22 mouse cellular contexts compared by ENCODE assay signal in the genomic region with DNA sequence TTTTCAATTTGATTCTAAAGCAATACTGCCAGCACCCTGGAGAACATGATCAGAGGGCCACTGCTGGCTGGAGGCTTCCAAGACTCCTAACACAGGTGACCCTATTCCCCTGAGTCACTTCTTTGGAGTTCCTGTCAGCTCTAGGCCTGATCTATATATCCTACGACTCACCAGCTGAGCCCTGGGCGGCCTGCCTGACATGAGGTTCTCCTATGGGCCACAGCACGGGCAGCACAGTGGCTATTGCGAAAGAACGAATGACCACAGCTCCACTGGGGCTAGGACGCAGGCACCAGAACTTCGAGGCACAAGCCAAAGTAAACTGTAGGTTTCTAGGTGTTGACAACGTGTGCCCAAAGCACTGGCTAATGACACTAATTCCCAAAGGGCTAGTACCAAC. TPM values are rescaled to one million over a fixed set of nuclear protein-coding genes. Genes with fewer than 3 reads are reported as not detected.
DNase-seq lines count a peak whose midpoint lies in the region; ATAC-seq and TF ChIP-seq lines count a peak whose summit lies in the region.
"Had no signal": no experiment of that assay in that cellular context is flagged by ENCODE, and none has a peak within 500 bp of the region (broad histone marks: within the 10 kb centered on the region; RNA-seq: fewer than 3 reads in every experiment).

No protein-coding gene starts in this region.

- WGBS in liver, embryonic 15.5 days (ENCODE audit: insufficient replicate concordance) = 41% methylated on average over 8 of the region's 8 CpGs
- WGBS in intestine, postnatal 0 days = 73% methylated on average over 8 of the region's 8 CpGs

- H3K4me3 ChIP-seq in liver, embryonic 15.5 days (replicated peaks) = no peak overlapping the region
- no peak overlapping the region for H3K4me3 ChIP-seq in intestine, postnatal 0 days (ENCODE audit: low read depth, low read length)
- H3K4me3 ChIP-seq: embryonic facial prominence, embryonic 12.5 days; neural tube, embryonic 15.5 days had no signal

- no peaks in the 10 kb centered on the region for H3K9me3 ChIP-seq in liver, embryonic 15.5 days (replicated peaks)
- no peaks in the 10 kb centered on the region for H3K9me3 ChIP-seq in intestine, postnatal 0 days (ENCODE audit: control insufficient read depth)
- H3K9me3 ChIP-seq: embryonic facial prominence, embryonic 12.5 days; neural tube, embryonic 15.5 days had no signal

- peak; percentile 1 for DNase-seq in cerebellum, adult 9-11 months
- no peak for DNase-seq in cerebellum, postnatal 10 days
- DNase-seq in testis, postnatal 10 days (ENCODE audit: low spot score) = peak; percentile 36
- DNase-seq in testis, postnatal 14 days (ENCODE audit: low spot score) = no peak
- no peak for DNase-seq in layer of hippocampus, adult 18-20 months (ENCODE audit: low spot score in 2 of 2)
- DNase-seq in left cerebral cortex, postnatal 4 days = no peak
- DNase-seq: layer of hippocampus, adult 9-11 months had no signal

- peaks cover 57% of the 10 kb centered on the region for H3K4me1 ChIP-seq in liver, embryonic 15.5 days (replicated peaks)
- H3K4me1 ChIP-seq in intestine, postnatal 0 days (replicated peaks; ENCODE audit: control insufficient read depth, insufficient read depth, low read length) = no peaks in the 10 kb centered on the region

- TF ChIP-seq CTCF in intestine, postnatal 0 days (IDR thresholded peaks at IDR 0.05; ENCODE audit: low read depth) = no peak

- H3K36me3 ChIP-seq in liver, embryonic 15.5 days (replicated peaks) = peaks cover 10% of the 10 kb centered on the region; the same call in 1 of the 2 replicates
- peaks cover 4% of the 10 kb centered on the region for H3K36me3 ChIP-seq in intestine, postnatal 0 days (ENCODE audit: control insufficient read depth, insufficient read depth)

- ATAC-seq in liver, embryonic 15.5 days (ENCODE audit: insufficient read depth) = peak; percentile 51; the same call in 1 of the 2 replicates
- no peak for ATAC-seq in intestine, postnatal 0 days
- ATAC-seq: inflammation-experienced regulatory T-cells, adult 6 months had no signal

- H3K9ac ChIP-seq in liver, embryonic 15.5 days = no peak overlapping the region
- no peak overlapping the region for H3K9ac ChIP-seq in intestine, postnatal 0 days (ENCODE audit: low read depth, low read length)
- H3K9ac ChIP-seq: embryonic facial prominence, embryonic 12.5 days; neural tube, embryonic 15.5 days had no signal

- H3K27ac ChIP-seq in liver, embryonic 15.5 days (replicated peaks) = no peak overlapping the region
- no peak overlapping the region for H3K27ac ChIP-seq in intestine, postnatal 0 days (ENCODE audit: low read depth, low read length)
- H3K27ac ChIP-seq: embryonic facial prominence, embryonic 12.5 days; neural tube, embryonic 15.5 days had no signal

- intact Hi-C loops in left cerebral cortex, postnatal 4 days (cut with DNase I) = no loop called here

- no peaks in the 10 kb centered on the region for H3K27me3 ChIP-seq in liver, embryonic 15.5 days
- H3K27me3 ChIP-seq in intestine, postnatal 0 days (replicated peaks; ENCODE audit: control insufficient read depth, insufficient read depth, low read length) = no peaks in the 10 kb centered on the region
- H3K27me3 ChIP-seq: embryonic facial prominence, embryonic 12.5 days; neural tube, embryonic 15.5 days had no signal

- H3K4me2 ChIP-seq in liver, embryonic 15.5 days = no peak overlapping the region
- H3K4me2 ChIP-seq in intestine, postnatal 0 days (replicated peaks; ENCODE audit: low read depth) = no peak overlapping the region
- H3K4me2 ChIP-seq: embryonic facial prominence, embryonic 12.5 days; neural tube, embryonic 15.5 days had no signal

RNA-seq across cellular contexts. Expression of a gene that starts 5.2 kb away (rescaled TPM):
- polyA plus RNA-seq in liver, embryonic 15.5 days (2015; fragmentation: Nextera tagmentation; extraction: Ambion mirVana) = 9.0 and 10.2 TPM in 2 replicates
- polyA plus RNA-seq in intestine, postnatal 0 days (2015; fragmentation: Nextera tagmentation; extraction: Ambion mirVana) = 10.5 and 11.9 TPM in 2 replicates
- total RNA-seq in layer of hippocampus, adult 18-20 months (2021) = 10 to 100 TPM; 96.2 to 98.2 TPM
- total RNA-seq in left cerebral cortex, postnatal 4 days (2021) = 100 to 1,000 TPM; 104 to 114 TPM

RNA-seq across cellular contexts. Expression of a gene that starts 51.9 kb away (rescaled TPM):
- polyA plus RNA-seq in liver, embryonic 15.5 days (2015; fragmentation: Nextera tagmentation; extraction: Ambion mirVana) = not detected in 2 replicates
- polyA plus RNA-seq in intestine, postnatal 0 days (2015; fragmentation: Nextera tagmentation; extraction: Ambion mirVana) = 0.44 and 0.65 TPM in 2 replicates
- total RNA-seq in layer of hippocampus, adult 18-20 months (2021) = not detected
- total RNA-seq in left cerebral cortex, postnatal 4 days (2021) = not detected
- total RNA-seq: heart, adult 8-10 months; hematopoietic stem cell, adult 5-6 weeks; left cerebral cortex, postnatal 25 days; MEL; monocyte, adult 5-6 weeks had no signal
- polyA plus RNA-seq: embryonic facial prominence, embryonic 12.5 days; forebrain, embryonic 11.5 days; inflammation-experienced regulatory T-cells, adult 6 months; kidney, embryonic 16.5 days; lung, embryonic 16.5 days; neural tube, embryonic 15.5 days; spleen, adult 2 months had no signal

RNA-seq across cellular contexts. Expression of a gene that starts 54.7 kb away (rescaled TPM):
- polyA plus RNA-seq in liver, embryonic 15.5 days (2015; fragmentation: Nextera tagmentation; extraction: Ambion mirVana) = 0.03 and 0.07 TPM in 2 replicates
- 0.23 and 0.30 TPM in 2 replicates for polyA plus RNA-seq in intestine, postnatal 0 days (2015; fragmentation: Nextera tagmentation; extraction: Ambion mirVana)
- total RNA-seq in layer of hippocampus, adult 18-20 months (2021) = under 1 TPM in 1 of 2 experiments, not detected in 1; 0.15 TPM
- under 1 TPM; 0.16 to 0.56 TPM for total RNA-seq in left cerebral cortex, postnatal 4 days (2021)
- total RNA-seq: heart, adult 8-10 months; hematopoietic stem cell, adult 5-6 weeks; left cerebral cortex, postnatal 25 days; monocyte, adult 5-6 weeks had no signal

RNA-seq across cellular contexts. Expression of a gene that starts 55.8 kb away (rescaled TPM):
- polyA plus RNA-seq in liver, embryonic 15.5 days (2015; fragmentation: Nextera tagmentation; extraction: Ambion mirVana) = not detected in 2 replicates
- not detected in 2 replicates for polyA plus RNA-seq in intestine, postnatal 0 days (2015; fragmentation: Nextera tagmentation; extraction: Ambion mirVana)
- not detected for total RNA-seq in layer of hippocampus, adult 18-20 months (2021)
- not detected for total RNA-seq in left cerebral cortex, postnatal 4 days (2021)
- total RNA-seq: heart, adult 8-10 months; hematopoietic stem cell, adult 5-6 weeks; left cerebral cortex, postnatal 25 days; MEL; monocyte, adult 5-6 weeks had no signal
- polyA plus RNA-seq: embryonic facial prominence, embryonic 12.5 days; forebrain, embryonic 11.5 days; inflammation-experienced regulatory T-cells, adult 6 months; kidney, embryonic 16.5 days; lung, embryonic 16.5 days; neural tube, embryonic 15.5 days; spleen, adult 2 months; urinary bladder, adult 2 months had no signal

Comparison
In these comparisons a context has a peak if more than half of its experiments do, and no peak if none do; other contexts are left out.
1. DNase-seq: peak in cerebellum, adult 9-11 months (single experiment) and testis, postnatal 10 days (single experiment); none in cerebellum, postnatal 10 days (0 of 2), testis, postnatal 14 days (single experiment), layer of hippocampus, adult 18-20 months (0 of 2) and left cerebral cortex, postnatal 4 days (single experiment).